Mouse (Mus musculus) lung, embryonic 14.5 days (tissue): ENCODE data around the gene Erc2. TPM values are rescaled to one million over a fixed set of nuclear protein-coding genes. Genes with fewer than 3 reads are reported as not detected.

Experiments
- ATAC-seq: fragments of 200-750 bp; cut with Nextera tagmentation; 2 replicates; pipeline ENCODE4 v1.8.0; 2017; ENCODE audit warnings: mild to moderate bottlenecking, moderate TSS enrichment, moderate library complexity; ENCODE audit not compliant: insufficient read depth
- DNase-seq: peaks from one replicate; pipeline ENCODE4 v3.0.0-alpha.2; 2015
- H3K27ac ChIP-seq: fragments of 300-500 bp; sonication (generic); 2 replicates; pipeline ENCODE4 v1.5.1; 2014; ENCODE audit warnings: low read depth, mild to moderate bottlenecking, moderate library complexity
- H3K27me3 ChIP-seq: fragments of 300-500 bp; sonication (generic); 2 replicates; pipeline ENCODE4 v1.6.1; 2014; ENCODE audit warnings: low read length, control low read depth; ENCODE audit not compliant: insufficient read depth
- H3K36me3 ChIP-seq: fragments of 300-500 bp; sonication (generic); 2 replicates; pipeline ENCODE4 v1.6.1; 2014; ENCODE audit warnings: control low read depth; ENCODE audit not compliant: insufficient read depth
- H3K4me1 ChIP-seq: fragments of 300-500 bp; sonication (generic); 2 replicates; pipeline ENCODE4 v1.6.1; 2014; ENCODE audit warnings: antibody characterized with exemption, control low read depth; ENCODE audit not compliant: insufficient read depth
- H3K4me2 ChIP-seq: fragments of 300-500 bp; sonication (generic); 2 replicates; pipeline ENCODE4 v1.6.1; 2014; ENCODE audit warnings: mild to moderate bottlenecking
- H3K4me3 ChIP-seq: fragments of 300-500 bp; sonication (generic); 2 replicates; pipeline ENCODE4 v1.5.1; 2014; ENCODE audit warnings: low read depth, low read length
- H3K9ac ChIP-seq: fragments of 300-500 bp; sonication (generic); 2 replicates; pipeline ENCODE4 v1.6.1; 2014
- H3K9me3 ChIP-seq: fragments of 300-500 bp; sonication (generic); 2 replicates; pipeline ENCODE4 v1.6.1; 2016; ENCODE audit warnings: low read depth, low read length, control low read depth
- CTCF ChIP-seq: IDR thresholded peaks from 2 replicates; pipeline ENCODE4 v1.5.1; 2016; ENCODE audit warnings: antibody characterized with exemption, low read depth
- WGBS: fragments of 180-500 bp; shearing (Covaris S2); extraction: QIAGEN DNeasy Blood & Tissue Kit; methylation state at CpG from one replicate; pipeline ENCODE4 v1.1.7; 2014; 5-methylcytosine and 5-hydroxymethylcytosine counted together
- polyA plus RNA-seq: library from polyadenylated mRNA; unstranded; fragments of >200 nt; fragmentation: Nextera tagmentation; extraction: Ambion mirVana; gene quantifications from 2 replicates; pipeline ENCODE4 v1.2.1, GENCODE M21; 2014

The Erc2 gene
- polyA plus RNA-seq, 1 experiment from 2014 or later: 2.1 TPM

GRCm38 (mm10) chr14:27630973-27631640 is 8.9 kb downstream of the Erc2 start:
- Histone ChIP-seq H3K4me2 (no peak overlapping the region), H3K36me3 (no peaks in the 10 kb centered on the region), H3K27me3 (no peaks in the 10 kb centered on the region), H3K4me1 (no peaks in the 10 kb centered on the region), H3K4me3 (no peak overlapping the region), H3K9ac (no peak overlapping the region), H3K9me3 (no peaks in the 10 kb centered on the region), H3K27ac (no peak overlapping the region)
- ATAC-seq (no peak), DNase-seq (no peak)
- no peak for TF ChIP-seq CTCF
- WGBS: 70% methylated on average over 9 of the region's 9 CpGs

- Histone ChIP-seq H3K27me3 (no peaks in the 10 kb centered on the region), H3K4me3 (no peak overlapping the region), H3K4me1 (no peaks in the 10 kb centered on the region), H3K4me2 (no peak overlapping the region), H3K27ac (no peak overlapping the region), H3K36me3 (no peaks in the 10 kb centered on the region), H3K9ac (no peak overlapping the region), H3K9me3 (no peaks in the 10 kb centered on the region)
- TF ChIP-seq CTCF: no peak
- ATAC-seq: no peak
- no peak for DNase-seq
- WGBS: 75% methylated on average over 6 of the region's 6 CpGs
Observed at GRCm38 (mm10) chr14:27634761-27635160, 12.5 kb downstream of the Erc2 start.

- Histone ChIP-seq H3K9ac (no peak overlapping the region), H3K9me3 (no peaks in the 10 kb centered on the region), H3K36me3 (no peaks in the 10 kb centered on the region), H3K4me3 (no peak overlapping the region), H3K4me2 (no peak overlapping the region), H3K27ac (no peak overlapping the region), H3K4me1 (no peaks in the 10 kb centered on the region), H3K27me3 (no peaks in the 10 kb centered on the region)
- TF ChIP-seq CTCF: no peak
- WGBS: 75% methylated on average over 2 of the region's 2 CpGs
- ATAC-seq (no peak), DNase-seq (no peak)
Observed at GRCm38 (mm10) chr14:27636556-27636955, 14.3 kb downstream of the Erc2 start.

- ATAC-seq: no peak
- 71% methylated on average over 3 of the region's 3 CpGs for WGBS
- TF ChIP-seq CTCF: no peak
Observed at GRCm38 (mm10) chr14:27641382-27641781, 19.2 kb downstream of the Erc2 start.

GRCm38 (mm10) chr14:27642981-27643380 is 20.8 kb downstream of the Erc2 start:
- H3K4me1 ChIP-seq: no peaks in the 10 kb centered on the region
- WGBS: 45% methylated on average over 2 of the region's 2 CpGs
- DNase-seq: no peak
- H3K36me3 ChIP-seq: no peaks in the 10 kb centered on the region
- no peak for ATAC-seq
- H3K9me3 ChIP-seq: no peaks in the 10 kb centered on the region
- TF ChIP-seq CTCF: no peak
- no peaks in the 10 kb centered on the region for H3K27me3 ChIP-seq
- H3K9ac ChIP-seq: no peak overlapping the region
- no peak overlapping the region for H3K4me3 ChIP-seq
- no peak overlapping the region for H3K4me2 ChIP-seq
- no peak overlapping the region for H3K27ac ChIP-seq

More at GRCm38 (mm10) chr14:27641382-27641781, 19.2 kb downstream of the Erc2 start:
- H3K27me3 ChIP-seq: no peaks in the 10 kb centered on the region
- H3K9ac ChIP-seq: no peak overlapping the region
- H3K9me3 ChIP-seq: no peaks in the 10 kb centered on the region
- no peak for DNase-seq
- no peak overlapping the region for H3K4me2 ChIP-seq
- H3K27ac ChIP-seq: no peak overlapping the region
- H3K4me1 ChIP-seq: no peaks in the 10 kb centered on the region
- H3K36me3 ChIP-seq: no peaks in the 10 kb centered on the region
- H3K4me3 ChIP-seq: no peak overlapping the region

- ATAC-seq (no peak), DNase-seq (peak; percentile 9)
- Histone ChIP-seq H3K9me3 (no peaks in the 10 kb centered on the region), H3K27me3 (no peaks in the 10 kb centered on the region), H3K4me3 (no peak overlapping the region), H3K9ac (no peak overlapping the region), H3K36me3 (no peaks in the 10 kb centered on the region), H3K4me2 (no peak overlapping the region), H3K4me1 (no peaks in the 10 kb centered on the region), H3K27ac (no peak overlapping the region)
- 12% methylated on average over 11 of the region's 11 CpGs for whole genome bisulfite sequencing
- TF ChIP-seq CTCF: no peak
Observed at GRCm38 (mm10) chr14:27654670-27655069, 32.4 kb downstream of the Erc2 start.

- no peak for TF ChIP-seq CTCF
- ATAC-seq: no peak
Observed at GRCm38 (mm10) chr14:27658616-27659015, 36.4 kb downstream of the Erc2 start.

More at GRCm38 (mm10) chr14:27658616-27659015, 36.4 kb downstream of the Erc2 start:
- H3K27me3 ChIP-seq: no peaks in the 10 kb centered on the region
- no peak overlapping the region for H3K4me2 ChIP-seq
- no peak overlapping the region for H3K9ac ChIP-seq
- H3K36me3 ChIP-seq: no peaks in the 10 kb centered on the region
- H3K4me1 ChIP-seq: no peaks in the 10 kb centered on the region
- 55% methylated on average over 3 of the region's 3 CpGs for WGBS
- DNase-seq: no peak
- no peak overlapping the region for H3K4me3 ChIP-seq
- H3K9me3 ChIP-seq: no peaks in the 10 kb centered on the region
- H3K27ac ChIP-seq: no peak overlapping the region
